Mouse (Mus musculus) kidney, postnatal 0 days (tissue): ENCODE results near the gene Immp2l. TPM values are rescaled to one million over a fixed set of nuclear protein-coding genes. Genes with fewer than 3 reads are reported as not detected.

Source experiments
- ATAC-seq: fragments of 200-750 bp; cut with Nextera tagmentation; replicated peaks from 2 replicates; pipeline ENCODE4 v1.8.0; 2017; ENCODE audit warnings: low read depth, moderate number of reproducible peaks, moderate TSS enrichment, moderate library complexity; ENCODE audit not compliant: low FRiP score
- DNase-seq: peaks from one replicate; pipeline ENCODE4 v3.0.0-alpha.2; 2016; ENCODE audit warnings: low spot score
- H3K27ac ChIP-seq: fragments of 300-500 bp; sonication (generic); 2 replicates; pipeline ENCODE4 v1.5.1; 2014; ENCODE audit warnings: mild to moderate bottlenecking
- H3K27me3 ChIP-seq: fragments of 300-500 bp; sonication (generic); 2 replicates; pipeline ENCODE4 v1.6.1; 2014; ENCODE audit warnings: low read length, mixed read lengths; ENCODE audit not compliant: insufficient read depth
- H3K36me3 ChIP-seq: fragments of 300-500 bp; sonication (generic); 2 replicates; pipeline ENCODE4 v1.6.1; 2014; ENCODE audit warnings: low read length, mixed read lengths; ENCODE audit not compliant: insufficient read depth
- H3K4me1 ChIP-seq: fragments of 300-500 bp; sonication (generic); replicated peaks from 2 replicates; pipeline ENCODE4 v1.6.1; 2014; ENCODE audit warnings: antibody characterized with exemption, low read length, mixed read lengths; ENCODE audit not compliant: insufficient read depth
- H3K4me2 ChIP-seq: fragments of 300-500 bp; sonication (generic); 2 replicates; pipeline ENCODE4 v1.6.1; 2014; ENCODE audit warnings: mild to moderate bottlenecking, low read length, moderate library complexity, mixed read lengths
- H3K4me3 ChIP-seq: fragments of 300-500 bp; sonication (generic); replicated peaks from 2 replicates; pipeline ENCODE4 v1.5.1; 2014; ENCODE audit warnings: low read depth, low read length
- H3K9ac ChIP-seq: fragments of 300-500 bp; sonication (generic); 2 replicates; pipeline ENCODE4 v1.6.1; 2014; ENCODE audit warnings: low read depth, low read length
- H3K9me3 ChIP-seq: fragments of 300-500 bp; sonication (generic); replicated peaks from 2 replicates; pipeline ENCODE4 v1.6.1; 2016; ENCODE audit warnings: low read length, inconsistent platforms, mixed read lengths
- CTCF ChIP-seq: IDR thresholded peaks from 2 replicates; pipeline ENCODE4 v1.5.1; 2016; ENCODE audit warnings: antibody characterized with exemption, low read depth, mild to moderate bottlenecking, moderate library complexity
- WGBS: fragments of 180-500 bp; shearing (Covaris S2); extraction: QIAGEN DNeasy Blood & Tissue Kit; methylation state at CpG from one replicate; pipeline ENCODE4 v1.1.7; 2014; 5-methylcytosine and 5-hydroxymethylcytosine counted together
- polyA plus RNA-seq: library from polyadenylated mRNA; unstranded; fragments of >200 nt; fragmentation: Nextera tagmentation; extraction: Ambion mirVana; gene quantifications from 2 replicates; pipeline ENCODE4 v1.2.1, GENCODE M21; 2015

Gene Immp2l
- polyA plus RNA-seq, 1 experiment from 2014 or later: 8.7 TPM

- H3K9ac ChIP-seq: no peak overlapping the region
- no peak for TF ChIP-seq CTCF
- no peaks in the 10 kb centered on the region for H3K9me3 ChIP-seq
- no peak overlapping the region for H3K27ac ChIP-seq
- H3K4me2 ChIP-seq: peak overlapping the region; percentile 18; the same call in 1 of the 2 replicates
- DNase-seq (peak; percentile 40), ATAC-seq (no peak)
- H3K36me3 ChIP-seq: no peaks in the 10 kb centered on the region
- H3K4me3 ChIP-seq: no peak overlapping the region
- no peaks in the 10 kb centered on the region for H3K4me1 ChIP-seq
- no peaks in the 10 kb centered on the region for H3K27me3 ChIP-seq
- WGBS: 11% methylated on average over 11 of the region's 11 CpGs
Measured at GRCm38 (mm10) chr12:41314811-41315461, 291.0 kb downstream of the Immp2l start.

DNA sequence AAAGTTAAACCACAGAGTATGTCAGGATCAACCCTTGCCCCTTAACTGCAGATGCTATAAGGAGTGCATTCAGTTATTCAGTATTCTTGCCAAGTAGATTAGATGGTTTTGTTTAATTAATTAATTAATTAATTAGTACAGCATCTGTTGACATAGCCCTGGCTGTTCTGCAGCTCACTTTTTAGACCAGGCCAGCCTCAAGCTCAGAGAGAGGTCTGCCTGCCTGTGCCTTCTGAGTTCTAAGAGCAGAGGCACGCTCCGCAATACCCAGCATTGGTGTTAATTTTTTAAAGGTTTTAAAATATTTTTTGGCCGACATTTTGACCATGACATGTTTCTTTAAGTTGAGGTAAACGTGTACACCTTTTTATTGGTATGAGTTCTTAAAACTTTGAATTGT, 292.0 kb downstream of the Immp2l start:
- no peak overlapping the region for H3K4me2 ChIP-seq
- H3K27me3 ChIP-seq: no peaks in the 10 kb centered on the region
- no peak for TF ChIP-seq CTCF
- H3K9me3 ChIP-seq: no peaks in the 10 kb centered on the region
- no peak overlapping the region for H3K27ac ChIP-seq
- ATAC-seq: no peak
- H3K4me1 ChIP-seq: no peaks in the 10 kb centered on the region
- H3K9ac ChIP-seq: no peak overlapping the region
- 88% methylated on average over 4 of the region's 4 CpGs for WGBS
- DNase-seq: no peak
- no peak overlapping the region for H3K4me3 ChIP-seq
- no peaks in the 10 kb centered on the region for H3K36me3 ChIP-seq

DNA sequence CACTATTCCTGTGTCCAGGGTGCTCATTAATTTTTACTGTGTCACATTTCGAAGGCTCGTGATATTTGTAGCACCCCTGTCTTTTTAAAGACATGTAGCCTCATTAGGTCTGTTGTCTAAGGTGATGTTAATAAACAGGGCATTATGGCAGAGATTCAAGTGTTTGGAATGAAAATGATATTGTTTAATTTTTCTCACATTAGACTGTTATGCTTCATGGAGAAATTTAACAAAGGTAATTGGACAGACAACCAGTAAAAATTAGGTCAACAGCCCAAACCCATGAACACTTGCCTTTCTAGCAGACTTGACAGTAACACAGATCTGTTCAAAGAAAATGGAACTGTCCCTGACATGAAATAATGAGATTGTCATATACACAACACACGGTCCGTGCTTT, 292.5 kb downstream of the Immp2l start:
- no peak overlapping the region for H3K9ac ChIP-seq
- DNase-seq (no peak), ATAC-seq (no peak)
- TF ChIP-seq CTCF: no peak
- WGBS: 92% methylated on average over 4 of the region's 4 CpGs
- H3K27ac ChIP-seq: no peak overlapping the region
- H3K4me3 ChIP-seq: no peak overlapping the region
- no peaks in the 10 kb centered on the region for H3K27me3 ChIP-seq
- no peak overlapping the region for H3K4me2 ChIP-seq
- no peaks in the 10 kb centered on the region for H3K9me3 ChIP-seq
- no peaks in the 10 kb centered on the region for H3K36me3 ChIP-seq
- no peaks in the 10 kb centered on the region for H3K4me1 ChIP-seq

- Histone ChIP-seq H3K36me3 (no peaks in the 10 kb centered on the region), H3K9ac (no peak overlapping the region), H3K27ac (no peak overlapping the region), H3K27me3 (no peaks in the 10 kb centered on the region), H3K4me2 (no peak overlapping the region), H3K4me1 (no peaks in the 10 kb centered on the region), H3K4me3 (no peak overlapping the region), H3K9me3 (no peaks in the 10 kb centered on the region)
- 96% methylated on average over 2 of the region's 2 CpGs for WGBS
- DNase-seq: no peak
- TF ChIP-seq CTCF: no peak
- ATAC-seq: no peak
Measured at GRCm38 (mm10) chr12:41317431-41317830, 293.5 kb downstream of the Immp2l start.

GRCm38 (mm10) chr12:41322018-41322417, 298.1 kb downstream of the Immp2l start:
- H3K36me3 ChIP-seq: no peaks in the 10 kb centered on the region
- H3K9ac ChIP-seq: no peak overlapping the region
- no CpG with 5 or more reads among the region's 1 CpGs for WGBS
- H3K4me3 ChIP-seq: no peak overlapping the region
- no peak overlapping the region for H3K4me2 ChIP-seq
- H3K4me1 ChIP-seq: no peaks in the 10 kb centered on the region
- DNase-seq: no peak
- no peak overlapping the region for H3K27ac ChIP-seq
- no peaks in the 10 kb centered on the region for H3K9me3 ChIP-seq
- H3K27me3 ChIP-seq: no peaks in the 10 kb centered on the region
- no peak for ATAC-seq
- no peak for TF ChIP-seq CTCF

DNA sequence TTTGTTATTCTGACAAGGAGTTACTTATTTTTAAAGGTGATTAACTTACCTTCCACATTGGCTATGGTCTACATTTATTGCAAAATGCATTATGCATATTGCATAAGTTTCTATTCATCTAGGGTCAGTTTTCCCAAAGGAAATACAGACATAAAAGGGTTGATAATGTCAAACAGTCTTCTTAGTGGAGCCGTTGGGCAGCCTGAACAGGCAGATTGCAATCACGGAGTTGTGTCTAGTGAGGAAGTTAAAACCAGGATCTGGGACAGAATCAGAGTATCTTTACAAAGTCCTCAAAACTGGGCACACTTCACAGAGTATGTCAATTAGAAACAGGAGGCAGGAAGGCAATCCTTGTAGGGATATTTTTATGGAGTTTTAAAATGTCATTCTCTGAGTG, 300.5 kb downstream of the Immp2l start:
- WGBS: 73% methylated on average over 2 of the region's 2 CpGs
- Histone ChIP-seq H3K27me3 (no peaks in the 10 kb centered on the region), H3K9ac (no peak overlapping the region), H3K4me2 (no peak overlapping the region), H3K4me1 (no peaks in the 10 kb centered on the region), H3K27ac (no peak overlapping the region), H3K9me3 (no peaks in the 10 kb centered on the region), H3K36me3 (no peaks in the 10 kb centered on the region), H3K4me3 (no peak overlapping the region)
- no peak for DNase-seq
- ATAC-seq: no peak
- TF ChIP-seq CTCF: no peak

DNA sequence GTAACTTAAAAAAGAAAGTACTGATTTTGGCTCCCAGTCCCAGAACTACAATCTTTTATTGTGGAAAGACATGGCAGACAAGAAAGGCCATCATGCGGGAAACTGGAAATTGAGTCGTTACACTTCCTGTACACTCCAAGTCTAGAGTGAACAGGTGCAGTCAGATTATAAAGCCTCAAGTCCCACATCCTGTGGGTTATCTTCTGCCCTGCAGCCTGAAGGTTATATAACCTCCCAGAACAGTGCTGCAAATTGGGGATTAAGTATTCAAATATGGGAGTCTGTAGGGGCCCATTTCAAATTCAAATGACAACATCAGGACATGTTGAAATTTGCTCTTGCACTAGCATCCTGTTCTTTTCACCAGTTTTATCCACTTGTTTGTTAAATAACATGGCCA, 301.9 kb downstream of the Immp2l start:
- DNase-seq: no peak
- no peak for TF ChIP-seq CTCF
- no peak overlapping the region for H3K9ac ChIP-seq
- no peaks in the 10 kb centered on the region for H3K27me3 ChIP-seq
- no peak overlapping the region for H3K4me2 ChIP-seq
- 84% methylated on average over 2 of the region's 2 CpGs for WGBS
- no peaks in the 10 kb centered on the region for H3K9me3 ChIP-seq
- no peaks in the 10 kb centered on the region for H3K4me1 ChIP-seq
- H3K27ac ChIP-seq: no peak overlapping the region
- H3K36me3 ChIP-seq: no peaks in the 10 kb centered on the region
- no peak overlapping the region for H3K4me3 ChIP-seq
- ATAC-seq: no peak
